Mouse (Mus musculus): ENCODE data around the gene Tfeb. TPM values are rescaled to one million over a fixed set of nuclear protein-coding genes. Genes with fewer than 3 reads are reported as not detected.

Gene Tfeb
- total RNA-seq, 2 experiments from 2014 or later, result 85.3 to 93.9 TPM

GRCm38 (mm10) chr17:47721183-47721582, 15.6 kb upstream of the Tfeb start:
- H3K4me3 ChIP-seq, result no peak overlapping the region
- intact Hi-C loops (cut with DNase I), result no loop called here
- DNase-seq, result no peak
- TF ChIP-seq CTCF (IDR thresholded peaks at IDR 0.05), result no peak
- H3K27ac ChIP-seq, result no peak overlapping the region

- TF ChIP-seq CTCF (IDR thresholded peaks at IDR 0.05), result no peak
- intact Hi-C loops (cut with DNase I), result no loop called here
Observed at GRCm38 (mm10) chr17:47726566-47726965, 10.3 kb upstream of the Tfeb start, which contains the start of gene Pgc. TSS of gene Pgc (plus strand) at chr17:47726842.

GRCm38 (mm10) chr17:47730633-47731575, 5.9 kb upstream of the Tfeb start:
- TF ChIP-seq CTCF (IDR thresholded peaks at IDR 0.05), result no peak; the same call in 1 of the 2 replicates
- Histone ChIP-seq H3K27ac (no peak overlapping the region), H3K4me3 (no peak overlapping the region)
- no peak for DNase-seq
- intact Hi-C loops (cut with DNase I), result no loop called here

More at GRCm38 (mm10) chr17:47726566-47726965, 10.3 kb upstream of the Tfeb start, which contains the start of gene Pgc:
- no peak within 1 kb of the TSS for H3K27ac ChIP-seq
- no peak for DNase-seq
- no peak within 1 kb of the TSS for H3K4me3 ChIP-seq

GRCm38 (mm10) chr17:47735553-47736100, 1.2 kb upstream of the Tfeb start:
- no peak overlapping the region for H3K4me3 ChIP-seq
- intact Hi-C loops (cut with DNase I), result loop anchor here (2.0 to 5.0 kb wide), 2 partner anchors 37 to 39 kb away; no protein-coding TSS in a partner anchor
- no peak overlapping the region for H3K27ac ChIP-seq
- TF ChIP-seq CTCF (IDR thresholded peaks at IDR 0.05), result no peak
- DNase-seq, result no peak

- Histone ChIP-seq H3K4me3 (peak overlapping the region; percentile 97), H3K27ac (peak overlapping the region; percentile 99)
- intact Hi-C loops (cut with DNase I), result loop anchor here (2.0 to 5.0 kb wide), 2 partner anchors 23 to 35 kb away; no protein-coding TSS in a partner anchor
- peak; percentile 96 for DNase-seq
- TF ChIP-seq CTCF (IDR thresholded peaks at IDR 0.05), result no peak
Observed at GRCm38 (mm10) chr17:47737271-47738065, 638 bp downstream of the Tfeb start.

- intact Hi-C loops (cut with DNase I), result loop anchor here (2.0 to 5.0 kb wide), 2 partner anchors 23 to 34 kb away; no protein-coding TSS in a partner anchor
- DNase-seq, result peak; percentile 91
- Histone ChIP-seq H3K4me3 (peak overlapping the region; percentile 97), H3K27ac (peak overlapping the region; percentile 99)
- no peak for TF ChIP-seq CTCF (IDR thresholded peaks at IDR 0.05)
Observed at GRCm38 (mm10) chr17:47738066-47738878, 1.4 kb downstream of the Tfeb start.

- TF ChIP-seq CTCF (IDR thresholded peaks at IDR 0.05), result no peak
- peak; percentile 62 for DNase-seq
- intact Hi-C loops (cut with DNase I), result loop anchor here (2.0 to 5.0 kb wide), 2 partner anchors 22 to 33 kb away; no protein-coding TSS in a partner anchor
- Histone ChIP-seq H3K27ac (peak overlapping the region; percentile 99), H3K4me3 (peak overlapping the region; percentile 97)
Observed at GRCm38 (mm10) chr17:47738879-47739798, 2.3 kb downstream of the Tfeb start.

- intact Hi-C loops (cut with DNase I), result no loop called here
- peak; percentile 39 for TF ChIP-seq CTCF (IDR thresholded peaks at IDR 0.05)
- peak overlapping the region; percentile 99 for H3K27ac ChIP-seq
- H3K4me3 ChIP-seq, result peak overlapping the region; percentile 97
- peak; percentile 19 for DNase-seq
Observed at GRCm38 (mm10) chr17:47740186-47740585, 3.4 kb downstream of the Tfeb start.

- no peak overlapping the region for H3K4me3 ChIP-seq
- peak overlapping the region; percentile 65 for H3K27ac ChIP-seq
- intact Hi-C loops (cut with DNase I), result no loop called here
- DNase-seq, result peak; percentile 29
- TF ChIP-seq CTCF (IDR thresholded peaks at IDR 0.05), result peak; percentile 47
Observed at GRCm38 (mm10) chr17:47742991-47743734, 6.3 kb downstream of the Tfeb start.

GRCm38 (mm10) chr17:47744086-47744485, 7.3 kb downstream of the Tfeb start:
- H3K27ac ChIP-seq, result peak overlapping the region; percentile 54
- intact Hi-C loops (cut with DNase I), result no loop called here
- TF ChIP-seq CTCF (IDR thresholded peaks at IDR 0.05), result no peak
- no peak overlapping the region for H3K4me3 ChIP-seq
- DNase-seq, result peak; percentile 24
